Mouse (Mus musculus): ENCODE data around the gene Klf7.

The Klf7 gene

GRCm38 (mm10) chr1:64019127-64019635, 102.9 kb downstream of the Klf7 start:
- no peak for DNase-seq

DNA sequence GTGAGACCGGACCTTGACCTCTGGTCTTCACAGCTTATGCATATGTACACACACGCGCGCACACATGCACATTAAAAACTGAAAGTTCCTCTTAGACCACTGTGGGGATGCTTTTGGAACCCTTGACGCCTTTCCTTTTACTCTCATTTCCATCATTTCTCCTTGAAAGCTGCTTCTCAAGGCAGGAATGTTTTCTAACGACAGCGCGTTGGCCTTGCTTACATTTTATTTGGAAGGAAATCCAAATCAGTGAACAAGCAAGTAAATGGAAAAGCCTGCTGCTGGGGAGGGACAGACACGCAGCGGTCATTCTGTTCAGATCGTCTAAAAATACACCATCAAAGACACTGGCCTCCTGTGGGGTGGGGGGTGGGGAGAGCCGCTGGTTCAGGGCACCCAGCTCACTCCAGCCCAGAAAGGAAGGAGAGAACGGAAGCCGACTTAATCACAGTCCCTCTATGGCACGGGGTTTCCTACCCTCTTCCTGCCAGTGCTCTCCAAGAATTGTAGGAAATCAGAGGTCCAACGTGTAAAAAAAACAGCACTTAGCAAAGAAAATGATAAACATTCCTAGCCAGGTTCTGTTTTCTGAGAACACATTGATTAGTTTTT, 103.5 kb downstream of the Klf7 start:
- DNase-seq, result no peak

GRCm38 (mm10) chr1:64014091-64014490, 108.0 kb downstream of the Klf7 start:
- DNase-seq, result no peak

DNA sequence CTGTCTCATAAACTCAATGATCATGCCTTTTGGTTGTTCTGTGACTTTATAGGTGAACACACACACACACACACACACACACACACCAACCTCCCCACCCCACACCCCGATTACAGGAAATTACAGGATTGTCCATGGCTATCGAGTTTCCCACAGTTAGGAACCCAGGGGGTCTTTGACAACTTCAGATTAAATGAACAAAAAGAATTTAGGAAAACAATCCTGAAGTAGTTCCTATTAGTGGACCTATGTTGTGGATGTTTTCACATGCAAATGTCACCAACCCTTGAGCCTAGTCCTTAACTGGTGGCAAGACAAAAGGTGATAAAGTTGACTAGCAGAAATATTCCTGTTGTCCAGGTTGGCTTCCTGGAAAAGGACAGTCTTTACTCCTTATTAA, 113.1 kb downstream of the Klf7 start:
- no peak for DNase-seq

GRCm38 (mm10) chr1:64008031-64008430, 114.1 kb downstream of the Klf7 start:
- DNase-seq, result no peak

- DNase-seq, result no peak
Observed at GRCm38 (mm10) chr1:64005194-64005593, 116.9 kb downstream of the Klf7 start.

DNA sequence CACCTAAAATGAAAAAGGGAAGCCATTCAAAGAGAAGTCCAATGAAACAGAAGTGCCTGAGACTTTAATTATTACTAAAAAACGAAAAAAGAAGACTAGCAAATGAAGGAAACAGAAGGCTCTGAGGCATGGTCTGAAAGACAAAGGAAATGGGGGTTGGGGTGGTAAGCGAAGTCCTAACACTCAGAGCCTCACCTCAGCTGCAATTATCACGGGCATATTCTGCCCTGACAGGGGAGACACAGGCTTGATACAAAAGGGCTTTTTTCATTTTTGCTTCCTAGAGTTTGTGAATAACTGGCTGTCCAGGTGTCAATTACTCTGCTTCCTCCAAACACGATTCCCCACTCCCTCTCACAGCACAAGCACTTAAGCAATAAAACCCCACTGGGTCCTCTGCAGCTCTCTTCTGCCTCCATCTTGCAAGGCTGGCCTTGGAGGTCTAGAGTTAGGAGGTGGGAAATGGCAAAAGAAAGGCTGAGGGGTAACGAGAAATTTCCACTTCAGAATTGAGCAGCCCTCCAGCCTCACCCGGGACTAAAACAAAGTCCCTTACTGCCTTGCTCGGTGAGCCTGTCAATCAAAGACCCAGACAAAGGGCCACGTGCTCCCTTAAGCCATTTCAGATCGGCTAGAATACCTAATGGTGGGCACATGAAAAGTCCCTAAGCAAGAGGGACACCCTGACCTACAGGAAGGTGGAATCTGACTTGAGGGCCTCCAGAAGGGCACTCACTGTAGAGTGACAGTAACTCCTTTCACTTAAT, 118.4 kb downstream of the Klf7 start:
- no peak for DNase-seq

DNA sequence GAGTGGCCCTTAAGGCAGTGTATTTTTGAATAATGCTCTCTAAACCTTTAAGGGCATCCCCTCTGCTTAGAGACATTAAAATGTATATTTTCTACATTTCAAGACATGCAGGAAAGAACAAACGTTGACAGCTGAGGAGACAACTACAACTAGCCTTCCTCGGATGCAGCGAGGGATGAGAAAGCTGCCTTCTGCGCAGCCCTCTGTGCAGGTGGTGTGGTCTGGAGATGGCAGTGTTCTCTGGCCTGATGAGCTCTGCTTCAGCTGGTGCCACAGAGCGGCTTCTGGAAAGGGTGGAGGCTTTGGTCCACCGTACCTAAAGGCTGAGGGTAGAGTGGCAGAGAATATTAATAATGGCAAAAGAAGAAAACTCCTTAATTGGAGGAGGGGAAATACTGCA, 120.0 kb downstream of the Klf7 start:
- no peak for DNase-seq

- no peak for DNase-seq
Observed at GRCm38 (mm10) chr1:64000597-64000996, 121.5 kb downstream of the Klf7 start.

DNA sequence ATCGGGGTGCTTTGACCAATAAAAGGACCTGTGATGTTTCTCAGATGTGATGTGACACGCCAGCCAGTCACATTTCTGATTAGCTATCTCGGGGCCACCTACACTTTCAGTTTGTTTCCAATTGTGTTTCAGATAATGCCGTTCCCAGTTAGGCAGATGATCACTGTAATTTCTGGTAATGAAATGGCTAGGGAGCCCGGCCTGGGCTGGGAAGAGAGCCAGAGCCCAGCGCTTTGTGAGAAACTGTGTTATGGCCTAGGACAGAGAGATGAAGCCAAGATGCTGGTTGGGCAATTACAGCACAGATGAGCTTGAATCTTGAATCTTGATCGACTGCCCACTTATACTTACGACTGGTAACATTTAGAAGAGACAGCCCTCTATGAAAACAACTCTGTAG, 122.6 kb downstream of the Klf7 start:
- no peak for DNase-seq

DNA sequence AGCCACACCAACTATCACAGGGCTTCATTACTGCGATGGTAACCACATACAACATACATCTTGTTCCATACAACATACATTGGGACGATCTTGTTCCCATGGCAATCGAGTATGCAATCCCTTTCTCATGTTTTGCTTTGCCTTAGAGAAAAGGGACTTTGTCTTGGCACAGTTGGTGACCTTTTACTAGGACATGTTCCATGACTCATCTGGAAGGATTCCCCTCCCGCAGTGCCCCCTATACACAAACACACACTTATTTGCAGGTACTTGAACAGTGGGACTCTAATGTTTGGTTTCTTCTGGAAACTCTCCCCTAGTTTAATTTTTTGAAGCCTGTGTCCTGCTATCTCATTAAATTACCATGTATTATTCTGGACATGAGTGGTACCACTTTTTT, 123.2 kb downstream of the Klf7 start:
- DNase-seq, result no peak

DNA sequence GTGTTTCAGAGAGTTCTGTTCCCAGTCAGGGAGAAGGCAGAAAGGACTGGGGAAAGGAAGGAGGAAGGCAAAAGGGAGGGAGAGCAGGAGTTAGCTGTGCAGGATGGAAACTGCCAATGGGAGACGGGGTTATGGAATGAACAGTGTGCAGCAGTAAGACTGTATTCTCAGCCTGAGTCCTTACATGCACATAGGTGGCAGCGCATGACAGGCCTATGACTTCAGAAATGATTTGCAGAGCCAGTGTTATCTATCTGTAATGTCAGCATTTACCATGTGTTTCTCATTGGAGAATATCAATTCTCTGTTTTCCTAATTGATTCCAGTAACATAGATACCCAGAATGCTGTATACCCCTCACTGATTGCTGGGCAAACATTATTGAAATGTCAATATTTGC, 123.9 kb downstream of the Klf7 start:
- no peak for DNase-seq

GRCm38 (mm10) chr1:63995828-63996227, 126.3 kb downstream of the Klf7 start:
- no peak for DNase-seq

GRCm38 (mm10) chr1:63995137-63995492, 127.0 kb downstream of the Klf7 start:
- no peak for DNase-seq

DNA sequence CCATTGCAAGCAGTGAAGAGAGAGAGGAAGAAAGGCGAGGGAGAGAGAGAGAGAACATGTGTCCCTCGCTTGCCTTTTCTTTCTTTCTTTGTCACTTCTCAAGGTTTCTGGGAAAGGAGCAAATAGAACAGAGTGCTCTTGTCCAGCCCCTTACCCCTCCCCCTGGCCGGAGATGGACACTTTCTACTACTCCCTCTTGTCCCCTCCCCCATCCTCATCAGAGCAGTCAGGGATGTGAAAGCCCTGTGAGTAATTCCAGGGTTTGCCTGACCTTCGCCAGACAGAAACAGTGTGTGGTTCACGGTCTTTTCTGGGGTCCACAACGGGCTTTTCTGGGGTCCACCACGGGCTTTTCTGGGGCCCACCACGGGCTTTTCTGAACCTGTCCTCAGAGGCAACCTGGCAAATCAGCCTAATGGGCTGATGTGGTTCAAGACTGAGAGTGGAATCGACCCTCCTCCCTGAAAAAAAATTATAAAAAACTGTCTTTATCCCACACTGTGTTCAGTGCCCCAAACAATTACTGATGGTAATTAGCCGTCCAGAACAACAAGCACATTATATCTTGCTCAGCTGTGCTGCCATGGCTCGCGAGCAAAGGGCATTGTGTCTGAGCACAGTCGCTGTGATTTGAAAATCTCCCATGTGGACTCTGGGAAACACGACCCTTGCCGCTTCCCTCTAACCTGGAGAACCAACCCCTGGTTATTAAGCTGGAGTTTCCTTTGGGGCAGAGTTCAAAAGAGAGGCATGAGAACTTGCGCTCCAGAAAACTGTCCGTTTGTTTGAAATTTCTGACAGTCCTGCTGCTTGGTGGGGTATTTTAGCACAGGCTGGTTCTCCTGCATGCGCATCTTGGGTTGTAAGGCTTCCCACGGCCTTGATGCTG, 127.6 kb downstream of the Klf7 start:
- DNase-seq, result peak; percentile 37

GRCm38 (mm10) chr1:63992506-63992905, 129.6 kb downstream of the Klf7 start:
- DNase-seq, result no peak

DNA sequence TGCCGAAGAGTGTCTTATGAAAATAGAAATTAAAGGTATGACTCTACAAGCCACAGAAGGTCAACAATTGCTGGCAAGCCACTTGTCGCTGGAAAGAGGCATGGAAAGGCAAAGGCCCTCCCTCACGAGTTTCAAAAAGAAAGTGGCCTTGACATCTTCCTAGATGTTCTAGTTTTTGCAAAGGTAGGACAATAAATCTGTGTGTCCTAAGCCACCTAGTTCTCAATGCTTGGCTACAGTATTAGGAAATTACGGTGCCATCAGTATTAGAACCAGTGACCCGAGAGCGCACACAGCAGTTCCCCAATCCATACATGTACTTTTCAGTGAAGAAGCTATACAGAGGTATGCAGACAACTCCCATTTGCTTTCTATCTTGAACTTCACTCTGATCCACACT, 131.7 kb downstream of the Klf7 start:
- no peak for DNase-seq

- no peak for DNase-seq
Observed at GRCm38 (mm10) chr1:63980733-63981132, 141.3 kb downstream of the Klf7 start.

Measured in right cerebral cortex, postnatal 4 days (tissue).